Mouse (Mus musculus) neural tube, embryonic 14.5 days (tissue): ENCODE measurements around the gene Pigr. TPM values are rescaled to one million over a fixed set of nuclear protein-coding genes. Genes with fewer than 3 reads are reported as not detected.

Experiments
- ATAC-seq: fragments of 200-750 bp; cut with Nextera tagmentation; 2 replicates; pipeline ENCODE4 v1.8.0; 2017; ENCODE audit warnings: low read depth, mild to moderate bottlenecking, moderate TSS enrichment, moderate library complexity
- H3K27ac ChIP-seq: fragments of 300-500 bp; sonication (generic); 2 replicates; pipeline ENCODE4 v1.5.1; 2014; ENCODE audit warnings: low read depth, mild to moderate bottlenecking, control low read depth, low read length, moderate library complexity, mixed read lengths
- H3K27me3 ChIP-seq: fragments of 300-500 bp; sonication (generic); 2 replicates; pipeline ENCODE4 v1.6.1; 2014; ENCODE audit warnings: low read length; ENCODE audit not compliant: control insufficient read depth, insufficient read depth
- H3K36me3 ChIP-seq: fragments of 300-500 bp; sonication (generic); 2 replicates; pipeline ENCODE4 v1.6.1; 2014; ENCODE audit warnings: low read length, mixed read lengths; ENCODE audit not compliant: control insufficient read depth, insufficient read depth
- H3K4me1 ChIP-seq: fragments of 300-500 bp; sonication (generic); 2 replicates; pipeline ENCODE4 v1.6.1; 2014; ENCODE audit warnings: low read length; ENCODE audit not compliant: control insufficient read depth, insufficient read depth
- H3K4me2 ChIP-seq: fragments of 300-500 bp; sonication (generic); 2 replicates; pipeline ENCODE4 v1.6.1; 2014; ENCODE audit warnings: mild to moderate bottlenecking, low read depth, low read length, control low read depth
- H3K4me3 ChIP-seq: fragments of 300-500 bp; sonication (generic); 2 replicates; pipeline ENCODE4 v1.5.1; 2014; ENCODE audit warnings: low read depth, low read length, control low read depth, mixed read lengths
- H3K9ac ChIP-seq: fragments of 300-500 bp; sonication (generic); replicated peaks from 2 replicates; pipeline ENCODE4 v1.6.1; 2014; ENCODE audit warnings: low read depth, mild to moderate bottlenecking, control low read depth, low read length, mixed read lengths
- H3K9me3 ChIP-seq: fragments of 300-500 bp; sonication (generic); 2 replicates; pipeline ENCODE4 v1.6.1; 2016; ENCODE audit warnings: low read length; ENCODE audit not compliant: control insufficient read depth
- WGBS: fragments of 180-500 bp; shearing (Covaris S2); extraction: QIAGEN DNeasy Blood & Tissue Kit; methylation state at CpG from one replicate; pipeline ENCODE4 v1.1.7; 2014; 5-methylcytosine and 5-hydroxymethylcytosine counted together
- polyA plus RNA-seq: library from polyadenylated mRNA; unstranded; fragments of >200 nt; fragmentation: Nextera tagmentation; extraction: Ambion mirVana; gene quantifications from 2 replicates; pipeline ENCODE4 v1.2.1, GENCODE M21; 2014

Gene Pigr
- polyA plus RNA-seq, 1 experiment from 2014 or later, result not detected

DNA sequence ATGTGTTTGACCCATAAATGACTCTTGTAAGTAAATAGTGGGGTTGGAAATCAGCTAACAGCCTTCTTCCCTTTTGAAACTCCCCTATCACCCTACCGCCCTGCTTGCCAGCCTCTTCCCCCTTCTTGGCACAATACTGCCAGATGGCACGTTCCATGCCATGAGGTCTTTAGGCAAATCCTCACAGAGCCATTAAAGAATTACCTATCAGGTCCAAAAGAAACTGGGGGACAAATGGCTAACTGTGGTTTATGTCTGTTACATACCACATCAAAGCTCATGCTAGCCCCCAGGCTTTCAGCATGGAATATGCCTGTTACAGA is 5.4 kb upstream of the Pigr start:
- H3K27ac ChIP-seq, result no peak overlapping the region
- no peak overlapping the region for H3K4me2 ChIP-seq
- no peak overlapping the region for H3K9ac ChIP-seq
- no peak overlapping the region for H3K4me3 ChIP-seq
- WGBS, result 94% methylated on average over 2 of the region's 2 CpGs
- H3K27me3 ChIP-seq, result no peaks in the 10 kb centered on the region
- H3K36me3 ChIP-seq, result no peaks in the 10 kb centered on the region
- no peaks in the 10 kb centered on the region for H3K9me3 ChIP-seq
- ATAC-seq, result no peak
- no peaks in the 10 kb centered on the region for H3K4me1 ChIP-seq

DNA sequence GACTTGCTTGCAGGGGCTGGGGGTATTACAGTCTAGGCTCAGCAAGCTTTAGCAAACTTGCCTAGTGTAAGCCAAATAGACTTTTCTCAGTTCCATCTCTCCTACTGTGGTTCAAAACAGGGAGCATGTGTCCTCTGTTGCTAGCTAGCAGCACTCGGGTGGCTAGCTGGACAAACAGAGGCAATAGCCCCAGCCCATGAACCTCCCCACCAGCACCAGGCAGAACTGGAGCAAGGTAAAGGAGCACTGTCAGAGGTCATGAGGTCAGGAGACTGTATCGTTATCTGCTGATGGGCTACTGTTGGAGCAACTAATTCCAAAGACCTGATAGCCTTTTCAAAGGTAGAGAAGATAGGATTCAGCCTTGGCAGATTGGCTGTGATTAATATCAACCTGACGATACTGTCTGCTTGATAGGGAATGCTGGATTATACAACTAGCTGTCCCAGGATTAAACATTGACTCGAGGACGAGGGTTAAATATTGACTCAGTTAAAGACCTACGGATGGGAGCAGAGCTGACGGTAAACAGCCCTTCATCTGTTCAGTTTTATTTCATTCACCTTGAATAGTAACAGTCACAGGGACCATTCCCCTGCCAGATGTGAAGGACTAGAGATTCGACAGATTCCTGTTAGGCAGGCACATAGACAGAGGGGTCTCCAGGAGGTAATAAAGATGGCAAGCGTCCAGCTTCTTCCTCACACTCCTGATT is 4.4 kb upstream of the Pigr start:
- WGBS, result 75% methylated on average over 9 of the region's 9 CpGs
- ATAC-seq, result no peak
- Histone ChIP-seq H3K9ac (no peak overlapping the region), H3K27ac (no peak overlapping the region), H3K36me3 (no peaks in the 10 kb centered on the region), H3K9me3 (no peaks in the 10 kb centered on the region), H3K4me3 (no peak overlapping the region), H3K4me1 (no peaks in the 10 kb centered on the region), H3K4me2 (no peak overlapping the region), H3K27me3 (no peaks in the 10 kb centered on the region)

DNA sequence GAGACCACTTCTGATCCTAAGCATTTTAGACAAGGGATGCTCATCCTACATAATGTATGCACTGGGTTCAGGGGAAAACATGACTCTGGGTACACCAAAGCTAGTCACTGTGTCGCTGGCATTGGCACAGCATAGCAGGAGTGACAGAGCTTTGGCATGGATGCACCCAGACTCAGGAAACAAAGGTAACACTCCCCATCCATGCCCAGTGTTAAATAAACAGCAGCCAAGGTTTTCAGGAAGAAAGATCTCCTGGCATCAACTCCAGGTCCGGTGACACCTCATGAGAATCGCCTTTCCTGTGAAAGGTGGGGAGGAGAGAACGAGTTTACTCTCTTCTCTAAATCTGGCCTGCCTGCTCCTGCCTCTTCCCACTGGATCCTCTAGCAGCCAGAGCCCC is 2.2 kb downstream of the Pigr start:
- no peak overlapping the region for H3K9ac ChIP-seq
- no peaks in the 10 kb centered on the region for H3K9me3 ChIP-seq
- WGBS, result 85% methylated on average over 4 of the region's 4 CpGs
- H3K4me1 ChIP-seq, result no peaks in the 10 kb centered on the region
- ATAC-seq, result no peak
- H3K27me3 ChIP-seq, result no peaks in the 10 kb centered on the region
- H3K27ac ChIP-seq, result no peak overlapping the region
- H3K36me3 ChIP-seq, result no peaks in the 10 kb centered on the region
- H3K4me2 ChIP-seq, result no peak overlapping the region
- H3K4me3 ChIP-seq, result no peak overlapping the region

DNA sequence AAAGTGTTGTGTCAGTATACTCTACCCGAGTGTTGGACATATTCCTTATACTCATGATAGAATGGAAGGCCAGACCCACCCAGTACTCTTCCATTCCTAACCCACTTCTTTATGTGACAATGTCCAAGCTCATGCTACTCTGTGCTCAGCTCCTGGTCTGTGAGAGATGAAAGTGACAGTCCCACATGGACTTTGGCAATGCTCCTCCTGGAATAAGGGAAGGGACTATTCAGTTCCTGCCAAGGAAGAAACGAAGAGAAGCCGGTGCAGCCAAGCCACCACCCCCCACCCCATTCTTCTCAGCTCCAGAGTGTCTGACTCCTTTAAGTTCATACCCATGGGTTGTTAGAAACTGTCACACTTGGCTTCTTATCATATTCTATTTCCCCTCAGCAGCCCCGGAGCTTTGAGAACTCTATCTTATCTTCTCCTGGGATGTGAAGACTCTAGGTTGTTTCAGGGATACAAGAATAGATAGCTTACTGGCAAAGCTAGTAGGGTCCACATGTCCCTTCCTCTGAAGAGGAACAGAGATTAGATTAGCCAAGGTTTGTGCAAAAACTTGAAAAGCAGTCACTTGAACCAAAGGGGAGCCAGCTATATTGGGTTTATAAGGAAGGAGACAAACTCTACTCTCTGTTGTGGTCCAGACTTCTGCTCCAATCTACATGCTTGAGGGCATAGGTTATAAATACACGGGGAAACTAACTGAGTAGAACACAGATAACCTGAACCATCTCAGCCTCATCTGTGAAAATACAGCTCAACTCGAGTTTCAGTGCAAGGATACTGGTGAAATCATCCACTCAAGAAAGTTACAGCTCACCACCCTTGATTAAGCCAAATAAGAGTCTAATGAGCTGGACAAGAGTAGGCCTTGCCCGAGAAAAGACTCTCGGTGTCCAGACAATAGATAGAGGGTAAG is 3.7 kb downstream of the Pigr start:
- ATAC-seq, result no peak
- H3K27me3 ChIP-seq, result no peaks in the 10 kb centered on the region

DNA sequence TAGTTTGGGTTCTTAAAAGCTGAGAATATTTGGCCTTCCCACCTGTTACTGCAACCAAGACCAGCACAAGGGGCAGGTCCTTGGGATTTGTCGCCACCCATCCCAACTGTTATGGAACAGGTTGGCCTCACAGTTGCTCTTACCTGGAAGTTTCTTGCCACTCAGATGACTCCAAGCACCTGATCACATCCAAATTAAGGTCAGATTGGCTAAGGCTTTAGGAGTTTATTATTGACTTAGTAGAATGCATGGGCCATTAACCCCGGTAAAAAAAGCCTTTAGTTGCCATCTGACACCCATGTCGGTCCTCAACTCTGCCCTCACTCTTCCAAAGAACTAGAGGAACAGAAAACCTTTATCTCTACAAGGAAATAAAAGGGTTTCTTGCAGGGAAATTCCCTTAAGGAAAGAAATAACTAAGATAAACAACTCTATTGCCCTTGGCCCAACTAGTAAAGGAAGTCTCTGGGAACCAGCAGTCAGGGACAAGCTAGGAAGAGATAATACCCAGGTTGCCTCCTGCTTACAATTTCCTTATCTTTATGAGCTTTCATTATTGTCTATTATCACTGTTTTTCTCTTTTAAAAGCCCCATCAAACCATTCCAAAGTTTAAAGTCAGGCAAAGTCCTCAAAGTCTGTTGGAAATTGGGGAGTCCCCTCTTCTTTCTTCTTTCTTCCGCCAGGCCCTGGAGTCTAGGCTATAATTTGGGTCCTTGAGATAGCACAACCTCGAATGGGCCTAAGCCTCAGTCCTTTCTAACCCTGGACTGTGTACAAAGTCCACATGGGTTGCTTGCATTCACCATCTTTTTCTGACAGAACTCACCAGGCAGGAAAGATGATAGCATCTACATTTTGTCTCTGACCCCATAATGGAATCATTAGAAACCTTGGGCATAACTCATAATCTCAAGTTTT is 6.0 kb downstream of the Pigr start:
- WGBS, result 76% methylated on average over 5 of the region's 5 CpGs

More for the DNA sequence above, 3.7 kb downstream of the Pigr start:
- no peak overlapping the region for H3K4me2 ChIP-seq
- H3K27ac ChIP-seq, result no peak overlapping the region
- no peak overlapping the region for H3K9ac ChIP-seq
- 82% methylated on average over 8 of the region's 8 CpGs for whole genome bisulfite sequencing
- no peaks in the 10 kb centered on the region for H3K9me3 ChIP-seq
- H3K4me1 ChIP-seq, result no peaks in the 10 kb centered on the region
- no peak overlapping the region for H3K4me3 ChIP-seq
- H3K36me3 ChIP-seq, result no peaks in the 10 kb centered on the region

DNA sequence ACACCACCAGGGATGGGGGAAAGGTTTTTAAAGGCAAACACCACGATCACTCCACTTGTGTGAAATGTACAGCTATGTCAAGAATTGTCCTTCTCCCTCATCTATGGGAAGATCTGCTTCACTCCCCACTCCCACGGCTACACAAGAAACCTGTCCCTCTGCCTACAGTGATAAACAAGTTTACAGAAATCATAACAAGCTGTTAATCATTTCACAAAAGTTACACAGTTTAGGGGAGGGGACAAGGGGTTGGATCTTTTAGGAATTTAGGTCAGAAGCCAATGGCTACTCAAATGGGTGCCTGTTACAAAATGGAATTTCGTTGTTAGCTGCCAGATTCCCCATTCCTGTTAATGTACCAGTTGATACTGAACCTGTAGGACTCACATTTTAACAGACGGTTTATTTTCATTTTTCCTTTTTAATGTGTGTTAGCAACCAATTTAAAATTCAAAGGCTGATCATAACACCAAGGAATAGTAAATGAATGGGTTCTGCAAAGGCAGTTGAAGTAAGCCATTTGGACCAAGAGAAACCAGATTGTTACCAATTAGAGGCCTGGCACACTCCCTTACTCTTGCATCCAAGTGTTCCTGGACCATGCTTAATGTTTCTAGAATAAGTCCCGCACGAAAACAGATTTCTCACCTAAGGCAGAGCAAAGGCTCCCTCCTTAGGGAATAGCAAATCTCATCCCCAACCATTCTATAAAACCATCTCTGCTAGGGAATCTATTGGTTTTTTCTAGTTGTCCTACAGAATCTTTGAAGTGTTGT is 8.9 kb downstream of the Pigr start:
- Histone ChIP-seq H3K9me3 (no peaks in the 10 kb centered on the region), H3K36me3 (no peaks in the 10 kb centered on the region), H3K4me3 (no peak overlapping the region), H3K27ac (no peak overlapping the region), H3K27me3 (no peaks in the 10 kb centered on the region), H3K4me1 (no peaks in the 10 kb centered on the region), H3K9ac (no peak overlapping the region), H3K4me2 (no peak overlapping the region)
- no peak for ATAC-seq
- 90% methylated on average over 6 of the region's 6 CpGs for WGBS

More for the DNA sequence above, 6.0 kb downstream of the Pigr start:
- Histone ChIP-seq H3K4me3 (no peak overlapping the region), H3K4me1 (no peaks in the 10 kb centered on the region), H3K9ac (no peak overlapping the region), H3K4me2 (no peak overlapping the region), H3K9me3 (no peaks in the 10 kb centered on the region), H3K27ac (no peak overlapping the region), H3K27me3 (no peaks in the 10 kb centered on the region), H3K36me3 (no peaks in the 10 kb centered on the region)
- no peak for ATAC-seq

DNA sequence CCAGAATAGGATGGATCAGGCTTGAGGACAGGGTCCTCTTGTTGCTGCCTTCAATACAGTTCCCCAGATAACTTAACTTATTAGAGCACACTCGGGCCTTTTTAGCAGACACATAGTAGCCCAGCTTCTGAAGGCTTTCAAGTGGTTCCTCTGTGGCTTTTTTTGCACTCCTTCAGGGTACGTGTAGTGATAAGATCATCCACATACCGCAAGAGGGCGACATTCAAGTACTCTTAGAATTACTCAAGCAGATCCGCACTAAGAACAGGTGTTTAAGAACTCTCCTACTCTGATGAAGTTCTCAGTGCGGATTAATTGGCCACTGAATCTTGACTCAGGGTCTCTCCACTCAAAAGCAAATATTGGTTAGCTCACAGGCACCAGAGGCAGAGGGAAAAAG is 11.8 kb downstream of the Pigr start:
- no peaks in the 10 kb centered on the region for H3K4me1 ChIP-seq
- no peak overlapping the region for H3K9ac ChIP-seq
- H3K4me3 ChIP-seq, result no peak overlapping the region
- no peak overlapping the region for H3K27ac ChIP-seq
- no peak overlapping the region for H3K4me2 ChIP-seq
- no peak for ATAC-seq
- no peaks in the 10 kb centered on the region for H3K27me3 ChIP-seq
- 61% methylated on average over 6 of the region's 6 CpGs for WGBS
- no peaks in the 10 kb centered on the region for H3K36me3 ChIP-seq
- no peaks in the 10 kb centered on the region for H3K9me3 ChIP-seq

DNA sequence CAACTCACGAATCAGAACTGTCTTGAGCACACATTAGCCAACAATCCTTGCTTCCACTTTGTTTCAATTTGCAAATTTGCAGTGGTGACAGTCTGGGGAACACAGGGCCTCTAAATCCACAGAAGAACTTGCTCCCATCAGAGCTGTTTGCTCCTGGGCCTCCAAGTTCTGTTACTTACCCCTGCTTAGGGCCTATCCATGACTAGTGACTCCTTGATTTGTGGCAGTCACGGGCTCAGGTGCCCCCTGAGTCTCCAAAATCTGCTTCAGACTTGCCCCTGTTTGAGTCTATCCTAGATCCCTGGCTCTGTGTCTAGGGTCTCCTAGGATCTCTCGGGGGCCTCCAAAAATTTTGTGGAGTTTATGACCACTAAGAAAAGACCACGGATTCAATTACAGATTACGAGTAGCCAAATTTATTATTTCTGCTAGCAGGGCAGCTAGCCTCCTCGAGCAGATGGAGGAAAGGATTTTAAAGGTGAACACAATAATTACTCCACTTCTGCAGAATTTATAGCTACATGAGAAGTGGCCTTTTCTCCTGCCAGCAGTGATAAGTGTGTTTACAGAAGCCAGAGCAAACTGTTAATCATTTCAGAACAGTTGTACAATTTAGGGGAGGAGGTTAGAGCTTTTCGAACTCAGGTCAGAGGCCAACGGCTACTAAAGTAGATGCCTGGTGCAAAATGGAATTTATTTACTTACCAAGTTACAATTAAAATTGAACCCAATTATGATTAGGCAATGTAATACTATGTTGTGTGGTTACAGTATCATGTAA is 14.3 kb downstream of the Pigr start:
- Histone ChIP-seq H3K9ac (no peak overlapping the region), H3K4me1 (no peaks in the 10 kb centered on the region), H3K27ac (no peak overlapping the region), H3K4me2 (no peak overlapping the region), H3K27me3 (no peaks in the 10 kb centered on the region), H3K36me3 (no peaks in the 10 kb centered on the region), H3K4me3 (no peak overlapping the region), H3K9me3 (no peaks in the 10 kb centered on the region)
- 66% methylated on average over 8 of the region's 8 CpGs for WGBS
- ATAC-seq, result no peak
